Mouse (Mus musculus): ENCODE results near the gene Ccdc183. TPM values are rescaled to one million over a fixed set of nuclear protein-coding genes. Genes with fewer than 3 reads are reported as not detected.
A peak's percentile ranks its signal among the peaks of the same experiment; 100 is the strongest.

The Ccdc183 gene
- polyA plus RNA-seq, 1 experiment = 0.03 TPM

GRCm38 (mm10) chr2:25565741-25566140 lies 51.7 kb downstream of the Ccdc183 start:
- TF ChIP-seq CTCF (conservative IDR thresholded peaks at IDR 0.05; ENCODE audit: insufficient read depth, insufficient read length, low read depth, low read length) (no peak), POLR2A (IDR thresholded peaks at IDR 0.05; ENCODE audit: low read depth, low read length) (no peak)
- 91% methylated on average over 8 of the region's 8 CpGs for WGBS
- Histone ChIP-seq H3K4me1 (ENCODE audit: control insufficient read depth, insufficient read depth, low read length) (no peaks in the 10 kb centered on the region), H3K27me3 (replicated peaks; ENCODE audit: control insufficient read depth, insufficient read depth, low read length) (no peaks in the 10 kb centered on the region), H3K36me3 (ENCODE audit: control insufficient read depth, insufficient read depth, low read length) (no peaks in the 10 kb centered on the region), H3K27ac (ENCODE audit: insufficient read depth, low read depth, low read length) (no peak overlapping the region), H3K4me3 (ENCODE audit: insufficient read depth, low read depth, low read length) (no peak overlapping the region)
- no peak for DNase-seq

- TF ChIP-seq CTCF (conservative IDR thresholded peaks at IDR 0.05; ENCODE audit: insufficient read depth, insufficient read length, low read depth, low read length) (no peak), POLR2A (IDR thresholded peaks at IDR 0.05; ENCODE audit: low read depth, low read length) (no peak)
- DNase-seq = no peak
- Histone ChIP-seq H3K36me3 (ENCODE audit: control insufficient read depth, insufficient read depth, low read length) (no peaks in the 10 kb centered on the region), H3K4me3 (ENCODE audit: insufficient read depth, low read depth, low read length) (no peak overlapping the region), H3K4me1 (ENCODE audit: control insufficient read depth, insufficient read depth, low read length) (peaks cover 8% of the 10 kb centered on the region), H3K27me3 (replicated peaks; ENCODE audit: control insufficient read depth, insufficient read depth, low read length) (no peaks in the 10 kb centered on the region), H3K27ac (ENCODE audit: insufficient read depth, low read depth, low read length) (no peak overlapping the region)
- WGBS = 72% methylated on average over 9 of the region's 9 CpGs
Measured at GRCm38 (mm10) chr2:25561946-25562345, 55.5 kb downstream of the Ccdc183 start.

GRCm38 (mm10) chr2:25560551-25560950 lies 56.9 kb downstream of the Ccdc183 start:
- H3K4me3 ChIP-seq (ENCODE audit: insufficient read depth, low read depth, low read length) = no peak overlapping the region
- no peak for DNase-seq
- H3K36me3 ChIP-seq (ENCODE audit: control insufficient read depth, insufficient read depth, low read length) = no peaks in the 10 kb centered on the region
- H3K4me1 ChIP-seq (ENCODE audit: control insufficient read depth, insufficient read depth, low read length) = peaks cover 8% of the 10 kb centered on the region
- WGBS = 51% methylated on average over 8 of the region's 8 CpGs
- no peak overlapping the region for H3K27ac ChIP-seq (ENCODE audit: insufficient read depth, low read depth, low read length)
- H3K27me3 ChIP-seq (replicated peaks; ENCODE audit: control insufficient read depth, insufficient read depth, low read length) = no peaks in the 10 kb centered on the region
- TF ChIP-seq CTCF (conservative IDR thresholded peaks at IDR 0.05; ENCODE audit: insufficient read depth, insufficient read length, low read depth, low read length) (no peak), POLR2A (IDR thresholded peaks at IDR 0.05; ENCODE audit: low read depth, low read length) (no peak)

GRCm38 (mm10) chr2:25558774-25559173 lies 58.7 kb downstream of the Ccdc183 start:
- WGBS = 47% methylated on average over 6 of the region's 6 CpGs
- no peak for DNase-seq
- Histone ChIP-seq H3K4me1 (ENCODE audit: control insufficient read depth, insufficient read depth, low read length) (peaks cover 8% of the 10 kb centered on the region), H3K4me3 (ENCODE audit: insufficient read depth, low read depth, low read length) (peak overlapping the region; percentile 81), H3K27ac (ENCODE audit: insufficient read depth, low read depth, low read length) (no peak overlapping the region), H3K27me3 (replicated peaks; ENCODE audit: control insufficient read depth, insufficient read depth, low read length) (no peaks in the 10 kb centered on the region), H3K36me3 (ENCODE audit: control insufficient read depth, insufficient read depth, low read length) (no peaks in the 10 kb centered on the region)
- TF ChIP-seq POLR2A (IDR thresholded peaks at IDR 0.05; ENCODE audit: low read depth, low read length) = no peak
- TF ChIP-seq CTCF (conservative IDR thresholded peaks at IDR 0.05; ENCODE audit: insufficient read depth, insufficient read length, low read depth, low read length) = no peak

Other genes with a start within 250 kb of the Ccdc183 start
- 0.20 and 0.34 TPM in 2 replicates for gene Sapcd2, start 245.4 kb downstream of the Ccdc183 start, polyA plus RNA-seq (2012; rRNA removed)
- gene Entpd2, start 221.8 kb downstream of the Ccdc183 start, polyA plus RNA-seq (2012; rRNA removed) = 18.8 and 23.8 TPM in 2 replicates
- gene Npdc1, start 218.3 kb downstream of the Ccdc183 start, polyA plus RNA-seq (2012; rRNA removed) = 73.7 and 99.5 TPM in 2 replicates
- 0.19 and 0.80 TPM in 2 replicates for gene Fut7, start 194.4 kb downstream of the Ccdc183 start, polyA plus RNA-seq (2012; rRNA removed)
- gene Abca2, start 189.0 kb downstream of the Ccdc183 start, polyA plus RNA-seq (2012; rRNA removed) = 51.0 and 64.0 TPM in 2 replicates
- 104 and 130 TPM in 2 replicates for gene Clic3, start 160.8 kb downstream of the Ccdc183 start, polyA plus RNA-seq (2012; rRNA removed)
- 49.0 and 53.2 TPM in 2 replicates for gene Paxx, start 156.6 kb downstream of the Ccdc183 start, polyA plus RNA-seq (2012; rRNA removed)
- 47.2 and 51.6 TPM in 2 replicates for gene Ptgds, start 147.6 kb downstream of the Ccdc183 start, polyA plus RNA-seq (2012; rRNA removed)
- 0.18 TPM in 1 of 2 replicates, not detected in the other for gene Lcn12, start 123.8 kb downstream of the Ccdc183 start, polyA plus RNA-seq (2012; rRNA removed)
- gene Fbxw5, start 116.9 kb downstream of the Ccdc183 start, polyA plus RNA-seq (2012; rRNA removed) = 39.6 and 48.4 TPM in 2 replicates
- 20.6 and 22.0 TPM in 2 replicates for gene C8g, start 116.0 kb downstream of the Ccdc183 start, polyA plus RNA-seq (2012; rRNA removed)
- gene Traf2, start 70.7 kb downstream of the Ccdc183 start, polyA plus RNA-seq (2012; rRNA removed) = 14.8 and 15.3 TPM in 2 replicates
- 195 and 198 TPM in 2 replicates for gene Edf1, start 59.8 kb downstream of the Ccdc183 start, polyA plus RNA-seq (2012; rRNA removed)
- gene Mamdc4, start 42.8 kb downstream of the Ccdc183 start, polyA plus RNA-seq (2012; rRNA removed) = 1.3 and 2.3 TPM in 2 replicates
- 74.9 and 92.3 TPM in 2 replicates for gene Phpt1, start 42.5 kb downstream of the Ccdc183 start, polyA plus RNA-seq (2012; rRNA removed)
- 0.36 and 0.62 TPM in 2 replicates for gene Ajm1, start 35.9 kb downstream of the Ccdc183 start, polyA plus RNA-seq (2012; rRNA removed)
- 53.8 and 58.9 TPM in 2 replicates for gene Rabl6, start 9.2 kb downstream of the Ccdc183 start, polyA plus RNA-seq (2012; rRNA removed)
- gene Tmem141, start 4.3 kb upstream of the Ccdc183 start, polyA plus RNA-seq (2012; rRNA removed) = 37.7 and 43.2 TPM in 2 replicates
- 1.7 and 3.4 TPM in 2 replicates for gene Fcna, start 10.4 kb upstream of the Ccdc183 start, polyA plus RNA-seq (2012; rRNA removed)
- not detected in 2 replicates for gene Lcn8, start 35.4 kb upstream of the Ccdc183 start, polyA plus RNA-seq (2012; rRNA removed)
- gene Lcn5, start 40.3 kb upstream of the Ccdc183 start, polyA plus RNA-seq (2012; rRNA removed) = not detected in 2 replicates
- gene Lcn6, start 59.1 kb upstream of the Ccdc183 start, polyA plus RNA-seq (2012; rRNA removed) = not detected in 2 replicates
- gene Lcn10, start 65.0 kb upstream of the Ccdc183 start, polyA plus RNA-seq (2012; rRNA removed) = not detected in 2 replicates
- gene Obp2a, start 82.4 kb upstream of the Ccdc183 start, polyA plus RNA-seq (2012; rRNA removed) = not detected in 2 replicates
- gene Bmyc, start 89.1 kb upstream of the Ccdc183 start, polyA plus RNA-seq (2012; rRNA removed) = 14.0 and 14.2 TPM in 2 replicates
- gene Obp2b, start 119.3 kb upstream of the Ccdc183 start, polyA plus RNA-seq (2012; rRNA removed) = not detected in 2 replicates
- not detected in 2 replicates for gene Lcn3, start 147.9 kb upstream of the Ccdc183 start, polyA plus RNA-seq (2012; rRNA removed)
- gene Lcn11, start 159.3 kb upstream of the Ccdc183 start, polyA plus RNA-seq (2012; rRNA removed) = not detected in 2 replicates
- gene Gm13539, start 164.6 kb upstream of the Ccdc183 start, polyA plus RNA-seq (2012; rRNA removed) = not detected in 2 replicates
- gene Glt6d1, start 198.2 kb upstream of the Ccdc183 start, polyA plus RNA-seq (2012; rRNA removed) = not detected in 2 replicates
- not detected in 2 replicates for gene Lcn9, start 205.5 kb upstream of the Ccdc183 start, polyA plus RNA-seq (2012; rRNA removed)
- 0.06 TPM in 1 of 2 replicates, not detected in the other for gene Sohlh1, start 229.6 kb upstream of the Ccdc183 start, polyA plus RNA-seq (2012; rRNA removed)
- gene Kcnt1, start 246.1 kb upstream of the Ccdc183 start, polyA plus RNA-seq (2012; rRNA removed) = 36.1 and 47.1 TPM in 2 replicates